Mouse (Mus musculus) thymus, postnatal 36 days (tissue): Measurements from ENCODE around the gene Hmcn2.

ENCODE experiments used
- DNase-seq, 2 experiments: peaks; one replicate each; pipeline ENCODE4 v3.0.0; 2022; ENCODE audit warnings: mixed read lengths in 2 of 2

Hmcn2 gene

GRCm38 (mm10) chr2:31305684-31306083 is 8.5 kb upstream of the Hmcn2 start:
- DNase-seq = peak; percentile 41 to 45

- no peak for DNase-seq
These were observed 6.0 kb upstream of the Hmcn2 start for GRCm38 (mm10) chr2:31308257-31308656.

- no peak for DNase-seq
These were observed 4.7 kb upstream of the Hmcn2 start for GRCm38 (mm10) chr2:31309549-31309948.

- no peak for DNase-seq
These were observed 3.9 kb downstream of the Hmcn2 start for GRCm38 (mm10) chr2:31318162-31318561.

GRCm38 (mm10) chr2:31319200-31319599 is 5.0 kb downstream of the Hmcn2 start:
- no peak for DNase-seq

GRCm38 (mm10) chr2:31327186-31327585 is 13.0 kb downstream of the Hmcn2 start:
- DNase-seq = no peak

GRCm38 (mm10) chr2:31337706-31338330 is 23.6 kb downstream of the Hmcn2 start:
- no peak for DNase-seq

- no peak for DNase-seq
These were observed 25.6 kb downstream of the Hmcn2 start for GRCm38 (mm10) chr2:31339826-31340225.

- DNase-seq = no peak
These were observed 27.7 kb downstream of the Hmcn2 start for GRCm38 (mm10) chr2:31341726-31342535.

GRCm38 (mm10) chr2:31346096-31346495 is 31.9 kb downstream of the Hmcn2 start:
- DNase-seq = peak; percentile 11

- DNase-seq = no peak
These were observed 34.2 kb downstream of the Hmcn2 start for GRCm38 (mm10) chr2:31348373-31348772.

GRCm38 (mm10) chr2:31348850-31349249 is 34.6 kb downstream of the Hmcn2 start:
- DNase-seq = no peak

- no peak for DNase-seq
These were observed 42.6 kb downstream of the Hmcn2 start for GRCm38 (mm10) chr2:31356771-31357170.

GRCm38 (mm10) chr2:31359316-31359715 is 45.1 kb downstream of the Hmcn2 start:
- no peak for DNase-seq

- no peak for DNase-seq
These were observed 53.0 kb downstream of the Hmcn2 start for GRCm38 (mm10) chr2:31367186-31367585.

GRCm38 (mm10) chr2:31371396-31371795 is 57.2 kb downstream of the Hmcn2 start:
- no peak for DNase-seq

- no peak for DNase-seq
These were observed 58.0 kb downstream of the Hmcn2 start for GRCm38 (mm10) chr2:31372186-31372585.

GRCm38 (mm10) chr2:31374415-31374814 is 60.2 kb downstream of the Hmcn2 start:
- DNase-seq = no peak

- no peak for DNase-seq
These were observed 61.8 kb downstream of the Hmcn2 start for GRCm38 (mm10) chr2:31376057-31376456.

GRCm38 (mm10) chr2:31377481-31377880 is 63.3 kb downstream of the Hmcn2 start:
- no peak for DNase-seq

GRCm38 (mm10) chr2:31381292-31381846 is 67.2 kb downstream of the Hmcn2 start:
- DNase-seq = peak; percentile 33

GRCm38 (mm10) chr2:31382952-31383351 is 68.7 kb downstream of the Hmcn2 start:
- peak; percentile 50 to 59 for DNase-seq

GRCm38 (mm10) chr2:31416968-31417367 is 102.8 kb downstream of the Hmcn2 start:
- no peak for DNase-seq

GRCm38 (mm10) chr2:31418021-31418420 is 103.8 kb downstream of the Hmcn2 start:
- DNase-seq = no peak
